Mouse (Mus musculus): Measurements from ENCODE around the gene Fras1. TPM values are rescaled to one million over a fixed set of nuclear protein-coding genes. Genes with fewer than 3 reads are reported as not detected.

Gene Fras1
- total RNA-seq, 2 experiments from 2014 or later, result 0.17 TPM; not detected in 1

GRCm38 (mm10) chr5:96629851-96630250 is 256.1 kb downstream of the Fras1 start:
- no peak for ATAC-seq (replicated peaks; ENCODE audit: low FRiP score, poor library complexity, severe bottlenecking)

- no peak for ATAC-seq (replicated peaks; ENCODE audit: low FRiP score, poor library complexity, severe bottlenecking)
Observed at GRCm38 (mm10) chr5:96635146-96635862, 261.5 kb downstream of the Fras1 start.

GRCm38 (mm10) chr5:96635866-96636265 is 262.1 kb downstream of the Fras1 start:
- no peak for ATAC-seq (replicated peaks; ENCODE audit: low FRiP score, poor library complexity, severe bottlenecking)

GRCm38 (mm10) chr5:96639213-96639910 is 265.6 kb downstream of the Fras1 start:
- no peak for ATAC-seq (replicated peaks; ENCODE audit: low FRiP score, poor library complexity, severe bottlenecking)

GRCm38 (mm10) chr5:96641297-96641696 is 267.5 kb downstream of the Fras1 start:
- ATAC-seq (replicated peaks; ENCODE audit: low FRiP score, poor library complexity, severe bottlenecking), result no peak

GRCm38 (mm10) chr5:96675676-96676075 is 301.9 kb downstream of the Fras1 start:
- ATAC-seq (replicated peaks; ENCODE audit: low FRiP score, poor library complexity, severe bottlenecking), result no peak

GRCm38 (mm10) chr5:96677498-96677897 is 303.7 kb downstream of the Fras1 start:
- ATAC-seq (replicated peaks; ENCODE audit: low FRiP score, poor library complexity, severe bottlenecking), result no peak

GRCm38 (mm10) chr5:96681085-96681484 is 307.3 kb downstream of the Fras1 start:
- no peak for ATAC-seq (replicated peaks; ENCODE audit: low FRiP score, poor library complexity, severe bottlenecking)

GRCm38 (mm10) chr5:96682777-96683176 is 309.0 kb downstream of the Fras1 start:
- ATAC-seq (replicated peaks; ENCODE audit: low FRiP score, poor library complexity, severe bottlenecking), result no peak

- no peak for ATAC-seq (replicated peaks; ENCODE audit: low FRiP score, poor library complexity, severe bottlenecking)
Observed at GRCm38 (mm10) chr5:96688885-96689284, 315.1 kb downstream of the Fras1 start.

GRCm38 (mm10) chr5:96698972-96699371 is 325.2 kb downstream of the Fras1 start:
- no peak for ATAC-seq (replicated peaks; ENCODE audit: low FRiP score, poor library complexity, severe bottlenecking)

- no peak for ATAC-seq (replicated peaks; ENCODE audit: low FRiP score, poor library complexity, severe bottlenecking)
Observed at GRCm38 (mm10) chr5:96702706-96703625, 329.2 kb downstream of the Fras1 start.

- no peak for ATAC-seq (replicated peaks; ENCODE audit: low FRiP score, poor library complexity, severe bottlenecking)
Observed at GRCm38 (mm10) chr5:96708515-96708914, 334.8 kb downstream of the Fras1 start.

GRCm38 (mm10) chr5:96712089-96712684 is 338.4 kb downstream of the Fras1 start:
- ATAC-seq (replicated peaks; ENCODE audit: low FRiP score, poor library complexity, severe bottlenecking), result no peak

GRCm38 (mm10) chr5:96712799-96713198 is 339.0 kb downstream of the Fras1 start:
- no peak for ATAC-seq (replicated peaks; ENCODE audit: low FRiP score, poor library complexity, severe bottlenecking)

- no peak for ATAC-seq (replicated peaks; ENCODE audit: low FRiP score, poor library complexity, severe bottlenecking)
Observed at GRCm38 (mm10) chr5:96716273-96717034, 342.7 kb downstream of the Fras1 start.

GRCm38 (mm10) chr5:96717690-96718089 is 343.9 kb downstream of the Fras1 start:
- no peak for ATAC-seq (replicated peaks; ENCODE audit: low FRiP score, poor library complexity, severe bottlenecking)

- ATAC-seq (replicated peaks; ENCODE audit: low FRiP score, poor library complexity, severe bottlenecking), result no peak
Observed at GRCm38 (mm10) chr5:96718601-96719000, 344.8 kb downstream of the Fras1 start.

- no peak for ATAC-seq (replicated peaks; ENCODE audit: low FRiP score, poor library complexity, severe bottlenecking)
Observed at GRCm38 (mm10) chr5:96719221-96719620, 345.5 kb downstream of the Fras1 start.

All from erythroblast, adult 5-6 weeks (primary cell).